Mouse (Mus musculus) forebrain, embryonic 10.5 days (tissue): ENCODE results near the gene Pts. TPM values are rescaled to one million over a fixed set of nuclear protein-coding genes. Genes with fewer than 3 reads are reported as not detected.
A peak's percentile ranks its signal among the peaks of the same experiment; 100 is the strongest.

Source experiments
- DNase-seq: peaks from one replicate; pipeline ENCODE4 v3.0.0-alpha.2; 2017; ENCODE audit warnings: low spot score; ENCODE audit errors: extremely low spot score
- H3K27ac ChIP-seq: fragments of 300-500 bp; sonication (generic); 2 replicates; pipeline ENCODE4 v1.5.1; 2016; ENCODE audit warnings: mild to moderate bottlenecking
- H3K27me3 ChIP-seq: fragments of 300-500 bp; sonication (generic); 2 replicates; pipeline ENCODE4 v1.6.1; 2016; ENCODE audit warnings: mild to moderate bottlenecking; ENCODE audit not compliant: poor library complexity, severe bottlenecking
- H3K36me3 ChIP-seq: fragments of 300-500 bp; sonication (generic); replicated peaks from 2 replicates; pipeline ENCODE4 v1.6.1; 2016; ENCODE audit warnings: mild to moderate bottlenecking, moderate library complexity
- H3K4me1 ChIP-seq: fragments of 300-500 bp; sonication (generic); 2 replicates; pipeline ENCODE4 v1.6.1; 2016
- H3K4me3 ChIP-seq: fragments of 300-500 bp; sonication (generic); 2 replicates; pipeline ENCODE4 v1.5.1; 2016; ENCODE audit warnings: mild to moderate bottlenecking, moderate library complexity
- H3K9me3 ChIP-seq: fragments of 300-500 bp; sonication (generic); 2 replicates; pipeline ENCODE4 v1.6.1; 2016; ENCODE audit warnings: mild to moderate bottlenecking, moderate library complexity
- WGBS: fragments of 180-500 bp; shearing (Covaris S2); methylation state at CpG from one replicate; pipeline ENCODE4 v1.1.7; 2016; 5-methylcytosine and 5-hydroxymethylcytosine counted together
- polyA plus RNA-seq: library from polyadenylated mRNA; unstranded; fragments of >200 nt; fragmentation: Nextera tagmentation; extraction: Ambion mirVana; gene quantifications from 2 replicates; pipeline ENCODE4 v1.2.1, GENCODE M21; 2016

Pts gene
- polyA plus RNA-seq, 1 experiment from 2014 or later = 81.2 TPM

- peaks cover 12% of the 10 kb centered on the region for H3K4me1 ChIP-seq
- peaks cover 7% of the 10 kb centered on the region for H3K36me3 ChIP-seq
- H3K27ac ChIP-seq = no peak overlapping the region
- no peaks in the 10 kb centered on the region for H3K9me3 ChIP-seq
- H3K27me3 ChIP-seq = no peaks in the 10 kb centered on the region
- 90% methylated on average over 5 of the region's 5 CpGs for whole genome bisulfite sequencing
- no peak for DNase-seq
- H3K4me3 ChIP-seq = no peak overlapping the region
These were observed 3.6 kb downstream of the Pts start for GRCm38 (mm10) chr9:50524936-50525335.

- H3K4me3 ChIP-seq = no peak overlapping the region
- H3K27ac ChIP-seq = no peak overlapping the region
- no peaks in the 10 kb centered on the region for H3K9me3 ChIP-seq
- 87% methylated on average over 5 of the region's 5 CpGs for WGBS
- peaks cover 7% of the 10 kb centered on the region for H3K36me3 ChIP-seq
- DNase-seq = no peak
- H3K4me1 ChIP-seq = peaks cover 5% of the 10 kb centered on the region
- H3K27me3 ChIP-seq = no peaks in the 10 kb centered on the region
These were observed 6.0 kb downstream of the Pts start for GRCm38 (mm10) chr9:50522574-50522973.

GRCm38 (mm10) chr9:50521562-50521961 lies 7.0 kb downstream of the Pts start:
- Histone ChIP-seq H3K27ac (no peak overlapping the region), H3K4me3 (no peak overlapping the region), H3K4me1 (no peaks in the 10 kb centered on the region), H3K9me3 (no peaks in the 10 kb centered on the region), H3K36me3 (peaks cover 7% of the 10 kb centered on the region), H3K27me3 (no peaks in the 10 kb centered on the region)
- no peak for DNase-seq
- WGBS = 76% methylated on average over 2 of the region's 2 CpGs

GRCm38 (mm10) chr9:50520748-50521147 lies 7.8 kb downstream of the Pts start:
- no peak overlapping the region for H3K4me3 ChIP-seq
- H3K4me1 ChIP-seq = no peaks in the 10 kb centered on the region
- H3K27me3 ChIP-seq = no peaks in the 10 kb centered on the region
- H3K27ac ChIP-seq = no peak overlapping the region
- peaks cover 7% of the 10 kb centered on the region for H3K36me3 ChIP-seq
- no peaks in the 10 kb centered on the region for H3K9me3 ChIP-seq
- 94% methylated on average over 6 of the region's 6 CpGs for WGBS
- DNase-seq = no peak

GRCm38 (mm10) chr9:50518781-50519180 lies 9.7 kb downstream of the Pts start:
- Histone ChIP-seq H3K4me1 (no peaks in the 10 kb centered on the region), H3K36me3 (no peaks in the 10 kb centered on the region), H3K27me3 (no peaks in the 10 kb centered on the region), H3K4me3 (no peak overlapping the region), H3K27ac (no peak overlapping the region), H3K9me3 (no peaks in the 10 kb centered on the region)
- 17% methylated on average over 2 of the region's 2 CpGs for WGBS
- DNase-seq = no peak

GRCm38 (mm10) chr9:50515462-50515861 lies 13.1 kb downstream of the Pts start:
- 86% methylated on average over 5 of the region's 5 CpGs for WGBS
- no peak for DNase-seq
- no peak overlapping the region for H3K27ac ChIP-seq
- H3K9me3 ChIP-seq = no peaks in the 10 kb centered on the region
- H3K4me3 ChIP-seq = no peak overlapping the region
- no peaks in the 10 kb centered on the region for H3K4me1 ChIP-seq
- H3K36me3 ChIP-seq = no peaks in the 10 kb centered on the region
- no peaks in the 10 kb centered on the region for H3K27me3 ChIP-seq

- no peak overlapping the region for H3K4me3 ChIP-seq
- 87% methylated on average over 7 of the region's 7 CpGs for WGBS
- H3K9me3 ChIP-seq = no peaks in the 10 kb centered on the region
- no peak for DNase-seq
- H3K27me3 ChIP-seq = no peaks in the 10 kb centered on the region
- no peaks in the 10 kb centered on the region for H3K4me1 ChIP-seq
- H3K36me3 ChIP-seq = no peaks in the 10 kb centered on the region
- no peak overlapping the region for H3K27ac ChIP-seq
These were observed 21.0 kb downstream of the Pts start for GRCm38 (mm10) chr9:50507570-50507969.

- WGBS = 76% methylated on average over 6 of the region's 6 CpGs
- H3K36me3 ChIP-seq = no peaks in the 10 kb centered on the region
- no peaks in the 10 kb centered on the region for H3K27me3 ChIP-seq
These were observed 23.1 kb downstream of the Pts start for GRCm38 (mm10) chr9:50505405-50505804.

GRCm38 (mm10) chr9:50502949-50503348 lies 25.6 kb downstream of the Pts start:
- Histone ChIP-seq H3K4me1 (peaks cover 10% of the 10 kb centered on the region), H3K27me3 (no peaks in the 10 kb centered on the region), H3K36me3 (no peaks in the 10 kb centered on the region), H3K4me3 (no peak overlapping the region), H3K27ac (no peak overlapping the region), H3K9me3 (no peaks in the 10 kb centered on the region)
- DNase-seq = no peak
- 89% methylated on average over 3 of the region's 3 CpGs for WGBS

More at GRCm38 (mm10) chr9:50505405-50505804, 23.1 kb downstream of the Pts start:
- no peaks in the 10 kb centered on the region for H3K9me3 ChIP-seq
- peaks cover 8% of the 10 kb centered on the region for H3K4me1 ChIP-seq
- H3K4me3 ChIP-seq = no peak overlapping the region
- DNase-seq = no peak
- no peak overlapping the region for H3K27ac ChIP-seq

GRCm38 (mm10) chr9:50500974-50501501 lies 27.5 kb downstream of the Pts start:
- peak overlapping the region; percentile 68 for H3K27ac ChIP-seq

GRCm38 (mm10) chr9:50500467-50500973 lies 28.0 kb downstream of the Pts start:
- no peaks in the 10 kb centered on the region for H3K9me3 ChIP-seq
- H3K36me3 ChIP-seq = no peaks in the 10 kb centered on the region
- DNase-seq = no peak
- WGBS = 80% methylated on average over 15 of the region's 15 CpGs
- peak overlapping the region; percentile 68 for H3K27ac ChIP-seq
- peaks cover 26% of the 10 kb centered on the region for H3K4me1 ChIP-seq
- H3K4me3 ChIP-seq = peak overlapping the region; percentile 38
- no peaks in the 10 kb centered on the region for H3K27me3 ChIP-seq

More at GRCm38 (mm10) chr9:50500974-50501501, 27.5 kb downstream of the Pts start:
- Histone ChIP-seq H3K27me3 (no peaks in the 10 kb centered on the region), H3K36me3 (no peaks in the 10 kb centered on the region), H3K4me1 (peaks cover 21% of the 10 kb centered on the region), H3K9me3 (no peaks in the 10 kb centered on the region), H3K4me3 (peak overlapping the region; percentile 38)
- 35% methylated on average over 14 of the region's 14 CpGs for WGBS
- DNase-seq = peak; percentile 35

- 90% methylated on average over 3 of the region's 3 CpGs for WGBS
- no peaks in the 10 kb centered on the region for H3K27me3 ChIP-seq
- H3K27ac ChIP-seq = no peak overlapping the region
- no peaks in the 10 kb centered on the region for H3K36me3 ChIP-seq
- peaks cover 28% of the 10 kb centered on the region for H3K4me1 ChIP-seq
- no peak overlapping the region for H3K4me3 ChIP-seq
- H3K9me3 ChIP-seq = no peaks in the 10 kb centered on the region
- DNase-seq = no peak
These were observed 28.7 kb downstream of the Pts start for GRCm38 (mm10) chr9:50499781-50500180.

- Histone ChIP-seq H3K27me3 (no peaks in the 10 kb centered on the region), H3K9me3 (no peaks in the 10 kb centered on the region), H3K36me3 (no peaks in the 10 kb centered on the region), H3K4me3 (no peak overlapping the region), H3K27ac (no peak overlapping the region), H3K4me1 (peaks cover 28% of the 10 kb centered on the region)
- no peak for DNase-seq
- 88% methylated on average over 16 of the region's 16 CpGs for WGBS
These were observed 29.7 kb downstream of the Pts start for GRCm38 (mm10) chr9:50498815-50499214.

GRCm38 (mm10) chr9:50497536-50497935 lies 31.0 kb downstream of the Pts start:
- Histone ChIP-seq H3K9me3 (no peaks in the 10 kb centered on the region), H3K36me3 (no peaks in the 10 kb centered on the region), H3K4me3 (no peak overlapping the region), H3K4me1 (peaks cover 28% of the 10 kb centered on the region), H3K27ac (no peak overlapping the region), H3K27me3 (no peaks in the 10 kb centered on the region)
- 83% methylated on average over 2 of the region's 2 CpGs for WGBS
- no peak for DNase-seq
